Mouse (Mus musculus): ENCODE data around the gene Tnk2. TPM values are rescaled to one million over a fixed set of nuclear protein-coding genes. Genes with fewer than 3 reads are reported as not detected.

Gene Tnk2
- total RNA-seq, 2 experiments from 2014 or later = 93.2 to 107 TPM

DNA sequence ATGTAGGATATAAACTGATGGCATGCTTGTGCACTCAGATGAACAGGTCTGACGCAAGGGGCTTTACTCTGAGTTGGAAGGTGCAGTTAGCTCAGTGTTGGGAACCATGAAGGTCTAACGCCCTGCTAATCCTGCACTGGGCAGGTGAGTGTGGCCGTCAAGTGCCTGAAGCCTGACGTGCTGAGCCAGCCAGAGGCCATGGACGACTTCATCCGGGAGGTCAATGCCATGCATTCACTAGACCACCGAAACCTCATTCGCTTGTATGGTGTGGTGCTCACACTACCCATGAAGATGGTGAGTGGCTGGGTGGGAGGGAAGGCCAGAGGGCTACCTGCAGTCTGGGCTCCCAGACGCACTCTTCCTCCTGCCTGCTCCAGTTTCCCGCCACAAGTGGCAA lies 25.6 kb downstream of the Tnk2 start:
- intact Hi-C loops (cut with DNase I) = no loop called here
- no peak for DNase-seq (ENCODE audit: extremely low spot score in 1 of 2, low spot score in 2 of 2)

DNA sequence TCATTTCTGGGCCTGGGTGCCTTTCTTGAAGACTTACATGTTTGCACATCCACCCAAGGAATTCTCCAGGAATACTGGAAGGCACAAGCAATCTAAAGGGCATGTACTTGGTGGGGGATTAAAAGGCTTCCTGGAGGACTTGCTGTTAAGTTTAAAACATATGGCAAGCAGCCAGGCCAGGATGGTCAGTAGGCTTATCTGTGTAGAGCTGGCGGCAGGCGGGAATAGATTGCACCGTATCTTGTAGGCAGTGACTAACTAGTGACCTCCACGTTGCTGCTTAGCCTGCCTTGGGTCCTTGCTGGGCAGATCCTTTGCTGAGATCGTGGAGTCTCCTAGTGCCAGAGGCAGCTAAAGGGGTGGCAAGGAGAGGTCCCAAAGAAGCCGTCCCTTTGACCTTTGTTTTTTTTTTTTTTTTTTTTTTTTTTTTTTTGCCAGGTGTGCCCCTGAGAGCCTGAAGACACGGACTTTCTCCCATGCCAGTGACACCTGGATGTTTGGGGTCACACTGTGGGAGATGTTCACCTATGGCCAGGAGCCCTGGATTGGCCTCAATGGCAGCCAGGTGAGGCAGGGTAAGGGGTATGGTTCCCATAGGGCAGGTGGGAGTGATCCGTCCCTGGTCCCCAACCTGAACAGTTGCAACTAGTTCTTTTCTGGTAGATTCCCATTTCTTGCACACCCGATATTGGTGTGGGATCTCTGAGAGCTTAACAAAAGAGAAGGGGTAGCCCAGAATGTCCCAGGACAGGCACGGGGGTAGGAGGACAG lies 26.9 kb downstream of the Tnk2 start:
- intact Hi-C loops (cut with DNase I) = no loop called here
- no peak for DNase-seq (ENCODE audit: extremely low spot score in 1 of 2, low spot score in 2 of 2)

DNA sequence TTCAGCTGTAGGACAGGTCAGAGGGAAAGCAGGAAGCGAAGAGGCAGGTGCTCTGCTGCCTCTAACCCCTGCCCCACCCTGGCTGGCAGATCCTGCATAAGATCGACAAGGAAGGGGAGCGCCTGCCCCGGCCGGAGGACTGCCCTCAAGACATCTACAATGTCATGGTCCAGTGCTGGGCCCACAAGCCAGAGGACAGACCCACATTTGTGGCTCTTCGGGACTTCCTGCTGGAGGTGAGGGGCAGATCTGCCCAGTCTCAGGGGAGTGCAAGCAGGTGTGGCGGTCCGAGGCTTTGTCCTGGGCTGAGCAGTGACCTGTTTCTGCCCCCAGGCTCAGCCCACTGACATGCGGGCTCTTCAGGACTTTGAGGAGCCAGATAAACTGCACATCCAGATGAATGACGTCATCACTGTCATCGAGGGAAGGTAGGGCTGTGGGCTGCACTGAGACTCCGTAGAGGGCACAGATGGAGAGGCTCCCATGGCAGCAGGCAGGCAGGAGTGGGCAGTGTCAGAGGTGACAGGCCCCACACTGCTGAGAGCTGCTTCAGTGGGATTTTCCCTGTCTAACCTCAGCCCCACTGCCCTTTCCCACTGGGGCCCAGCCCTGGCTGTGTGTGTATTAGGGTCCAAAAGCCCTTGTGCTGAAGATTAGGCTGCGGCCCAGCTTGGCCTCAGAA lies 27.7 kb downstream of the Tnk2 start:
- peak in 1 of 2 experiments; percentile 13 for DNase-seq (ENCODE audit: extremely low spot score in 1 of 2, low spot score in 2 of 2)

DNA sequence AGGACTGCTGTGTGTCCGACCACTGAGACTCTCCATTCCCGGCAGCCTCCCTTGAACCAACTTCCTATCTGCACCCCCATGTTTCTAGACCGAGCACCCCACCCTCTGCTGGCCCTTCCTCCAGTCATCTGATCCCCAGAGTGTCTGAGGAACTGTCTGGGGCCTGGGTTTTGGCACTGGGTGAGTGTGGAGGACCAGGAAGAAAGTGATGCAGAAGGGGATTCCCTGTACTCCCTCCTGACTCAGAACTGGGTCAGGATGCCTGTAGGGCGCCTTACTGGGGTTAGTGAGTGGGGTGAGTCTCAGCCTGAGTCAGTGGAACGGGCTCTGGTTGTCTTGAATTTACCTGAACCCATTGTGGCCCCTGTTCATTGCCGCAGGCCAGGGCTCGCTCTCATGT lies 28.6 kb downstream of the Tnk2 start:
- DNase-seq (ENCODE audit: extremely low spot score in 1 of 2, low spot score in 2 of 2) = peak in 1 of 2 experiments; percentile 16
- intact Hi-C loops (cut with DNase I) = no loop called here

More for the DNA sequence above, 27.7 kb downstream of the Tnk2 start:
- intact Hi-C loops (cut with DNase I) = no loop called here

DNA sequence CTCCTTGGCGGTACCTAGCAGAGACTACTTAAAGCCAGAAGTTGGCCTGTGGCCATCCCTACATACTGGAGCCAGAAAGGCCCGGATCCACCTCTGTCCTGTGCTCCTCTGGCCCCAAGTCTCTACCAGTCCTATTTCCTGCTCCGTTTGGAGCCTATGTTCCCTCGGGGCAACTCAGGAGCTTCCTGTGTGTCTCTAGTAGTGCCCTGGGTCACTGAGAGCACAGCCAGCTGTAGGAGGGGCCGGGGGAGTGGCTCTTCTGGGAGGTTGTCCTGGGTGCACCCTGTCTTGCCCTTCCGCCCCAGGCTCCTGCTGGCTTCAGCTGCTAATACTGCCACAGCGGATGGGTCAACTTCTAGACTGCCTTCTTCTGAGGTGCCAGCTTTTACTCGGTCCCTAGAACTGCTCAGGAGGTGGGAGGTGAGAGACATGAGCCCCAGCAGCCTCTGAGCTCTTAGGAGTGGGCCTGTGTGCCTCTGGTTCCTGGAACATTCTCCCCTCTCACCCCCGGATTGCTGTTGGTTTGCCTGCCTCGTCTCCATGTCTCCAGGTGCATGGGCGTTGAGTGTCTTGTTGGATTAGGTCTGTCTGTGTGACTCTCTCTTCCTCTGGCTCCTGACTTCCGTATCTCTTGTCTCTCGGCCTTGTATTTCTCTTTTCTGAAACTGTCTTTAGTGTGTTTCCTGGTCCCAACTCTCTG lies 29.3 kb downstream of the Tnk2 start:
- peak in 1 of 2 experiments; percentile 65 for DNase-seq (ENCODE audit: extremely low spot score in 1 of 2, low spot score in 2 of 2)
- intact Hi-C loops (cut with DNase I) = no loop called here

DNA sequence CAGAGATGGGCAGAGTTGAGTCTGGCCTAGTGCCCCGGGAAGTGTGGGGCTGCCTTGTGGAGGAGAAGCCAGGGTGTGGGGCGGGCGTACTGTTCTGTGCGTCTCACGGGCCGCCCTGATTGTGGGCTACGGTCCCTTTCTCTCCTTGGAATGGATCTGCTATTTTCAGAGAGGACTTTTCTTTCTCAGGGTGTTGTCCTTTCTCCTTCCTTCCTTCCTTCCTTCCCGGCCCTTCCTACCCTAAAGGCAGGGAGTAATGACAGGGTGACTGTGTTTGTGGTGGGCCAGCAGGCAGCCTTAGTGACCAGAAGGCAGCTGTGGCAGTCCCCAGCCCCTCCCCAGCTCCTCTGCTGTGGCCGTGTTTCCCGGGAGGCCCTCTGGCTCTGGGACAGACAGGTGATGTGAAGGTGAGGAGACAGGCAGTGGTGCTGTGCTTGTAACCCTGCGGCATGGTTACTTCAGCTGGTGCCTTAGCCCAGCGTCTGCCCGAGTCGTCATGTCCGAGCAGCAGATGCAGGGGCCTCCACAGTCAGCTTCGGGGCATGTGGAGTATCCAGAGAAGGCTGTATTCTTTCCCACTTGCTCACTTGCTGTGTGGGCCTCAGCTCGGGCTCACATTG lies 30.6 kb downstream of the Tnk2 start:
- intact Hi-C loops (cut with DNase I) = no loop called here

DNA sequence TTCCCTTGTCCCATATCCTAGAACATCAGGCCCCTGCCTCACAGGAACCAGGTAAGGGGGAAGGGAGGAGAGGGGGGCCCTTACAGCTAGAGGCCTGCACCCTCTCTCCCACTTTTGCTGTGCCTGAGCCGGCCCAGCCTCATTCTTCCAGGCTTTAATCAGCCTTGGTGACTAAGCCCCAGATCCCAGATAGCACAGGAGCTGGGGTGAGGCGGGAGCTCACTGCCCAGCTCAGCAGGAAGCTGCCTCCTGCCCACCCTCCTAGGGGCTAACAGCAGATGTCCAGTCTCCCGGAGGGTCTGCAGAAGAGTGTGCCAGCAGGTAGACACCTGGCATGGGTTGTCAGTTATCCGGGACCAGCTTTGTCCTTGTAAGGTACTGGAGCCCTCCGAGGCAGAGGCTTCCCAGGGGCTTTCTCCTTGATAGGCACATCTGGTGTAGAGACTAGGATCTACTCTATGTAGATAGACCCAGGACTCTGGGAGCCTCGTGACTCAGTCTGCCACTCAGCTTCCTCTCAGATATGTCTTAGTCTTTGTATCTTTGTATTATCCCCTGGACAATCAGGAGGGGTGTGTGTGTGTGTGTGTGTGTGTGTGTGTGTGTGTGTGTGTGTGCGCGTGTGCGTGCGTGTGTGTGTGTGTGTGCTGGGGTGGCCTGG lies 33.5 kb downstream of the Tnk2 start:
- intact Hi-C loops (cut with DNase I) = no loop called here
- DNase-seq (ENCODE audit: extremely low spot score in 1 of 2, low spot score in 2 of 2) = no peak

More for the DNA sequence above, 30.6 kb downstream of the Tnk2 start:
- peak in 1 of 2 experiments; percentile 14 for DNase-seq (ENCODE audit: extremely low spot score in 1 of 2, low spot score in 2 of 2)

DNA sequence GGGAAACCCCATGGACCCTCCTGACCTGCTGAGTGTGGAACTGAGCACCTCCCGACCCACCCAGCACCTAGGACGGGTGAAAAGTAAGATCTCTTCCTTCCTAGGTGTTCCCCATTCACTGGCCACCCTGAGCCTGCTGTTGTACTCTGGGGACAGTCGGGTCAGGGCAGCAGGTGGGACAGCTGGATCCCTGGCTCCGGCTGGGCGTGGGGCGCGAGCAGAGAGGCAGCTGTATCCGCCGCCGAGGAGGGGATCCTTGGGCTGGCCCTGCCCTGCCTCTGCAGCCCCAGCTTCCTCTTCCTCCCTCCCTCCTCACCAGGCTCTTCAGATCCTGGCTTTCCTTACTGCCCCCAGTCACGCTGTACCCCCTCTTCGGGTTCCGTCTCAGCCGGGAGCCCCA lies 34.2 kb downstream of the Tnk2 start:
- intact Hi-C loops (cut with DNase I) = no loop called here
- peak in 1 of 2 experiments; percentile 26 for DNase-seq (ENCODE audit: extremely low spot score in 1 of 2, low spot score in 2 of 2)

DNA sequence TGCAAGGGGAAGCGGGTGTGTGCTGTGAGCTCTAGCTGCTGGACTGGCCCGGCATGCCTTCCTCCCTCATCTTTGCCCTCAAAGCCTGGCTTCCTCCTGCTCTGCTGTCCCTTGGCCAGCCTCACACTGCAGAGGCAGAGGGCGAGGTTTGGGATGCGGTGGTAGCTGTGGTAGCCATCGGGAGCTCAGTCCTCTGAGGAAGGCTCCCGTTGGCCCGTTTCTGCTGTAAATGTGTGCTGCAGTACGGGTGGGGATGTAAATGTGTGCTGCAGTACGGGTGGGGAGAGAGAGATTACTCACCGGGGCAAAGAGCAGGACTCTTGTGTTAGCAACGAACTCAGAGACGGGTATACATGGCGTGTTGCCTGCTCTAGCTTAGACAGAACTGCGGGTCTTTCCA lies 35.1 kb downstream of the Tnk2 start:
- DNase-seq (ENCODE audit: extremely low spot score in 1 of 2, low spot score in 2 of 2) = peak in 1 of 2 experiments; percentile 19
- intact Hi-C loops (cut with DNase I) = no loop called here

DNA sequence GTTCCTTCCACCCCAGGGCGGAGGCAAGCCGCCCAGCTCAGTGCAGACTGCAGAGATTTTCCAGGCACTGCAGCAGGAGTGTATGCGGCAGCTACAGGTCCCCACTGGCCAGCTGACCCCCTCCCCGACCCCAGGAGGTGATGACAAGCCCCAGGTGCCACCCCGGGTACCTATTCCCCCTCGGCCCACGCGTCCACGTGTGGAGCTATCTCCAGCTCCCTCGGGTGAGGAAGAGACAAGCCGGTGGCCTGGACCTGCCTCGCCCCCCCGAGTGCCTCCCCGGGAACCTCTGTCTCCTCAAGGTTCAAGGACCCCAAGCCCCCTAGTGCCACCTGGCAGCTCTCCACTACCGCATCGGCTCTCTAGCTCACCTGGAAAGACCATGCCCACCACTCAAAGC lies 36.3 kb downstream of the Tnk2 start:
- DNase-seq (ENCODE audit: extremely low spot score in 1 of 2, low spot score in 2 of 2) = no peak
- intact Hi-C loops (cut with DNase I) = no loop called here

DNA sequence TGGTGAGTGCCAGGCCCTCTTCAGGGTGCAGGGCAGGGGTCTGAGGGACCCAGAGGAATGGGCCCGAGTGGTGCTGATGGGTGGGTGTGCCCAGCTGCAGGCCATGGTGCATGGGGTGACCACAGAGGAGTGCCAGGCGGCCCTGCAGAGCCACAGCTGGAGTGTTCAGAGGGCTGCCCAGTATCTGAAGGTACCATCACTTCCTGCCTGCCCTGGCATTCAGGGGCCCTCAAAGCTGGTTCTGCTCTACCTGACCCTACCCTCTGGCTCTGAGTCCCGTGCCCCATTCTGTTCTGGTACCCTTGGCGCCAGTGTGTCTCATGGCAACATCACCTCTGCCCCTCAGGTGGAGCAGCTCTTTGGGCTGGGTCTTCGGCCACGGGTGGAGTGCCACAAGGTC lies 37.1 kb downstream of the Tnk2 start:
- intact Hi-C loops (cut with DNase I) = no loop called here
- DNase-seq (ENCODE audit: extremely low spot score in 1 of 2, low spot score in 2 of 2) = peak in 1 of 2 experiments; percentile 19

DNA sequence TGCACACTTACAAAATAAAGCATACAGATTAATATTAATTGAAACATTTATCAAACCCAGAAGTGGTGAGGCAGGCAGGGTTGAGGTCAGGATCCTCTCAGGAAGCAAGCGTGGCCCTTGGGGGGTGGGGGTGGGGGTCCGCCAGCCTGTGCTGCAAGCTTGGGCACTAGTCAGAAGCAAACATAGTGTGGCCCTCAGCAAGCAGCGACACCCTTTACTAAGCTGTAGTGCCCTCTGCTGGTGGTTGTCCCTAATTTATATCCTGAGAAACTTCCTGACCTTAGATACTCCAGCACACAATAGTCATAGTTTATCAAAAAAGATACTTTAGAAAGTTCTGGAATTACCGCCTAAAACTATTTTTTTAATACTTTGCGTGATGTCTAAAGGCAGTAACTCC lies 38.5 kb downstream of the Tnk2 start:
- DNase-seq (ENCODE audit: extremely low spot score in 1 of 2, low spot score in 2 of 2) = peak in 1 of 2 experiments; percentile 79
- intact Hi-C loops (cut with DNase I) = no loop called here

DNA sequence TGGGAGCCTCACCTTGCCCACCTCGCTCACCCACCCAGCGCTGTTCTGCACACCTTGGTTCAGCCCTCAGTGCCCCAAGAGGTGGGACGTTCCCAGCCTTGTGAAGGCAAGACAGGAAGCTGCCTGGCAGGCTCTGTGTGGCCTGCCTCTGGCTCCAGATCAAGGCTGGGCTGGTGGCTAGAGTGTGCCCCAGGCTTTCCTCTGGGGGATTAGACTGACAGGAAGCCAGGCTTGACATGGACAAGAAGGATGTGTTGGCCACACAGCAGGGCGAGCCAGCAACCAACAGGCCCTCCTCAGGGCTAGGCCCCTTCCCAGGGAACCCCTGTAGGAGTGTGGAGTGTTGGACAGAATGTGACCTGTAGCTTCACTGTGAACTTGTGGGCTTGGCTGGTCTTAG lies 39.2 kb downstream of the Tnk2 start:
- DNase-seq (ENCODE audit: extremely low spot score in 1 of 2, low spot score in 2 of 2) = peak in 1 of 2 experiments; percentile 32
- intact Hi-C loops (cut with DNase I) = no loop called here

DNA sequence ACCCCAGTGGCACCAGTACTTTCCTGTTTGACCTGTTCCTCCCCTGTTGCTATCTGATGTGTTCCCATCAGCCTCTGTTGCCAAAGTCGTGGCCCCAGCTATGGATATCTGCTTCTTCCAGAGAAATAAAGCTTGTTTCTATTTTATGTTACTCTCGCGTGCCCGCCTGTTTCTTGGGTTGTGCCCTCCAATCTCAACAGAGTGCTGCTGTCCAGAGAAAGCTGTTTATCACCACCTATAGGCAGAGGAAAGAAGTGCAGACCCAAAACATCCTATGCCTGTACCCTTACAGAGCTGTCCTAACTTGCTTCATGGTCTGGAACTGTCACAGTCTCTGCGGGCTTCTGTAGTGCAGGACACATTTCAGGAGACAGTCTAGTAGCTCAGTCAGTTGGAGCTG lies 39.7 kb downstream of the Tnk2 start:
- DNase-seq (ENCODE audit: extremely low spot score in 1 of 2, low spot score in 2 of 2) = peak; percentile 41 to 48
- intact Hi-C loops (cut with DNase I) = no loop called here

DNA sequence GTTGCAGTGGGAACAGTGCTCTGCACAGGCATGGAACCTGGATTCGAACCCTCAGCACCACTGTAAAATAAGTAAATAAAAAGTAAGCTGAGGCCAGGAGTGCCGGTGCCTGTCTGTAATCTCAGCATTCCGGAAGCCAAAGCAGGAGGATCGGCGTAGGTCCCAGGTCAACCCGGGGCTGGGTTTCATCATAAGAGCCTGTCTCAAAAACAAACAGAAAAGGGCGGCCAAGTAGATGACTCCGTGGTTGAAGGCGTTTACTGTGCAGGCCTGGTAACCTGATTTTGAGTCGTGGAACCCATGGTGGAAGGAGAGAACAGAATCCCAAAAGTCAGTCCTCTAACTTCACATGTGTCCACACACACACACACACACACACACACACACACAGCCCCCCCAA lies 41.7 kb downstream of the Tnk2 start:
- intact Hi-C loops (cut with DNase I) = no loop called here
- DNase-seq (ENCODE audit: extremely low spot score in 1 of 2, low spot score in 2 of 2) = no peak

DNA sequence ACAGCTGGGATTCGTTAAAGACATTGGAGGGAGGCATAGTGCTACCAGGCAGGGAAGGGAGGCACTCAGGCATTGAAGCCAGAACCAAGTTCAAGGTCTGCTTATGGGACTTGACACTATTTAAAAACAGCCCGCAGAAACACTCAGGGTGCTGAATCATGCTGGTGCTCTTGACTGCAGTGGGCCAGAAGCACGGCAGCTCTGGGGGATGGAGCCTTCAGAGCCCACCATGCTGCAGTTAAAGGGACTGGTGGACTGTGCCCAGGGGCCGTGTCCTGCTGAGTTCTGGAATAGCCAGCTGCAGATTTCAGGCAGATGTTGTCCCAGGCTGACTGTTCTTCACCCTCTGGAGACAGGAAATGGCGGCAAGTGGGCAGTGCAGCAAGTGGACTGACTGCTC lies 42.3 kb downstream of the Tnk2 start:
- intact Hi-C loops (cut with DNase I) = no loop called here
- DNase-seq (ENCODE audit: extremely low spot score in 1 of 2, low spot score in 2 of 2) = peak in 1 of 2 experiments; percentile 17

DNA sequence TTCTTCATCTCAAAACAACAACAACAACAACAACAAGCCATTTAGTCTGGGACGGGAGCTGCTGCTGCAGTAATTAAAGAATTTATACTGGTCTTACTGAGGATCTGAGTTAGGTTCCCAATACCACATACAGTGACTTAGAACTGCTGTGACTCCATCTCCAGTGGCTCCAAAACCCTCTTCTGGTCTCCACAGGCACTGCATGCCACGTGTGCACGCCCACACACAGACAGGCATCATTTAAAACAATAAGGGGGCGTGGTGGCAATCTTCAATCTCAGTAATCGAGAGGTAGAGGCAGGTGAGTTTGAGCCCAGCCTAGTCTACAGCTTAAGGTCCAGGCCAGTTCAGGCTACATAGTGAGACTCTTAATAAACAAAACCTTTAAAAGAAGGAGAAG lies 43.5 kb downstream of the Tnk2 start:
- peak in 1 of 2 experiments; percentile 15 for DNase-seq (ENCODE audit: extremely low spot score in 1 of 2, low spot score in 2 of 2)
- intact Hi-C loops (cut with DNase I) = no loop called here

DNA sequence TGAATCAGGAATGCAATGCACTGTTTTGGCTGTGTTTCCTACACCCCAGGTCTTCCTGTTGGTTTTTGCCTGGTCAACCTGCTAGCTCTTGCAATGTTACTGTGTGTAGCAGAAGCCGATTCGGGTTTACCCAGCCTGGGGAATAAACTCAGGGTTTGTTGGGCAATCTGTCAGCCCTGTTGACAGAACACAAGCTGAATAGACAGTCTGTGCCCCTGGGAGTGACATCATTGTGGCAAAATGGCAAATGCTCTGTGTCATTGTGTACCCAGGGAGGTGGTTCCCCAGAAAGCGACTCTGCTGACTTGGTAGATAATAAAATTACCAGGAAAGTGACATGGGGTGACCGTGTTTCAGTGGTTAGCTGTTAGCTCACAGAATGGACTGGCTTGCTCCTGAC lies 45.1 kb downstream of the Tnk2 start:
- peak in 1 of 2 experiments; percentile 14 for DNase-seq (ENCODE audit: extremely low spot score in 1 of 2, low spot score in 2 of 2)
- intact Hi-C loops (cut with DNase I) = loop anchor here (2.0 kb wide), 3 partner anchors 30 to 182 kb away; no protein-coding TSS in a partner anchor

DNA sequence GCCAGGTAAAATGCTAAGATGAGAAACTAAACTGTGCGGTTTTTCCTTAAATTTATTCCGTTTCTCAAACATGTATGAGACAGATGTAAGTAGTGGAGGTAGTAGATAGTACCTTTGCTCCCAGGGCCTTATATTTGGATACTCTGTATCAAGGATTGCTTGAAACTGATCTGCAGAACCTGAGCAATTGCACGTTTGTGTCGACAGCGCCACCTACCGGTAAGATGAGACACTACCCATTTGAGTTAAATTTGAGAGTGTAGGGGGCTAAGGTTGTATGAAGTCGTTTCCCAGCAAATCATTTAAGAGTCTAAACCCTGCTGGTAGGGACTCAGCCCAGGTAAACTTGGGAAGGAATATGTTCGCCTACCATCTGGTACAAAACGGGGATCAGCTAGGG lies 45.8 kb downstream of the Tnk2 start:
- intact Hi-C loops (cut with DNase I) = loop anchor here (2.0 kb wide), 3 partner anchors 31 to 183 kb away; no protein-coding TSS in a partner anchor
- DNase-seq (ENCODE audit: extremely low spot score in 1 of 2, low spot score in 2 of 2) = peak; percentile 66 to 67
